Mouse (Mus musculus): Measurements from ENCODE around the gene Tm6sf2. TPM values are rescaled to one million over a fixed set of nuclear protein-coding genes. Genes with fewer than 3 reads are reported as not detected.

The Tm6sf2 gene
- polyA plus RNA-seq, 1 experiment from 2014 or later: 0.98 TPM

DNA sequence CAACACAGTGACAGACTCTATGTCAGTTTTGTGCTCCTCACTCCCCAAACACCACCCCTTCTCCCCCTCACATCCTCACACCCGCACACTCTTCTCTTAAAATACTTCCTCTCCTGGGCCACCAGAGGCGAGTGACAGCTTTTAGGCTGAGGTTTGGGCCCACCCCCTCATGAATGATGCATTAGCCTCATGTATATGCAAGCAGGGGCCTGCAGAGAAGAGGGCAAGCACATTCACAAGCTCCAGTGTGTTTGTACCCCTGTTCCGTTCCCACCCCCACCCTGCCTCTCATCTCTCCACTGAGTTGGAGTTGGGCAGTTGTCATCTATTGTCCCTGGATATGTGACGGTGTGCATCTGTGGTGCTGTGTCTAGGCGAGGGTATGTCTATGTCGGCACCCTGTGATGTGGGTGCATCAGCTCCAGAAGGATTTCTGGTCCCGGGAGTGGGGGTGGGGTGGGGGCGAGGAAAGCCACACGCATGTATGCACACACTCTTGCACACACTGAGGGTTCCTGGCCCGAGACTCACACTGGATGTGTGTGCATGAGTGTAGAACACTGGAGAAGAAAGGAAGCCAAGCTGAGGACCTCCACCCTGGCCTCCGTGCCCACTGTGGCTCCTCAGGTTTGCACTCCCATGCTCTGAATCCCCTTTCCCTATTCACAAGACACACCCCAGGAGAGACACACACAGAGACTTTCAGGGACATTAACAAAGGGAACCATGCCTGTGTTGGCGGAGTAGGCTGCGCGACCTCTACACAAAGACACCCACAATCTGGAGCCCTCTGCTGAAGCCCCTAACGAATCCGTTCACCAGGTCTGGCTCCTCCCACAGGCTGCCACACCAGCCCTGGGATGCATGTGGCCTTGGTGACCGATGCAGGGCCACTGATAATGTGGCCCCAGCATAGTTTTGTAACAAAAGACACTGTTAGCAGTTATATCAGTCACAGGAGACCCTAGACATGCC, 46.3 kb downstream of the Tm6sf2 start:
- 16% methylated on average over 17 of the region's 17 CpGs for WGBS (ENCODE audit: insufficient replicate concordance)
- Histone ChIP-seq H3K4me1 (replicated peaks) (no peaks in the 10 kb centered on the region), H3K27ac (no peak overlapping the region), H3K9ac (no peak overlapping the region), H3K4me3 (replicated peaks) (no peak overlapping the region), H3K4me2 (no peak overlapping the region), H3K27me3 (peaks cover 85% of the 10 kb centered on the region), H3K36me3 (no peaks in the 10 kb centered on the region), H3K9me3 (replicated peaks) (no peaks in the 10 kb centered on the region)
- ATAC-seq (ENCODE audit: low read depth) (no peak), DNase-seq (no peak)

DNA sequence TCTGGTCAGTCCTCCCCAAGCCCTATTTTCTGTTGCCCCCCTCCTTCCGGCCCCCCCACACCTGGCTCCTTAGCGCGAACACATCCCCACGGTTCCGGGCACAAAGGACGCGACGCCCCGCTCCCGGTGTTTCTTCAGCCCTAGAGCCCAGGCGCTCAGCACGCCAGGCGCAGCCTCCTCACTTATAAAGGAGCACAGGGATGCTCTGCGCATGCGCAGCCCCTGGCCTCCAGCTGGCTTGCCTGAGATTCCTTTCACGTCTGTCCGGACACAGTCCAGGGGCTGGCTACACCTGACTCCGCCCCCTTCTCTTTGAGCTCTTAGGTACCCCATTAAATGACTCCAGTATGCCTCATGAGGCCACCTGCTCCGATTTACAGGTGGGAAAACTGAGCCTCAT, 47.9 kb downstream of the Tm6sf2 start, which contains the start of gene Ncan:
Ncan (minus strand) TSS at position 207 of the 400 bp plus-strand sequence.
- DNase-seq (no peak), ATAC-seq (ENCODE audit: low read depth) (no peak)
- Histone ChIP-seq H3K4me3 (replicated peaks) (no peak within 1 kb of the TSS), H3K4me1 (replicated peaks) (no peaks in the 10 kb centered on the region), H3K9me3 (replicated peaks) (no peaks in the 10 kb centered on the region), H3K9ac (no peak within 1 kb of the TSS), H3K27ac (no peak within 1 kb of the TSS), H3K36me3 (no peaks in the 10 kb centered on the region), H3K27me3 (peaks cover 81% of the 10 kb centered on the region), H3K4me2 (no peak within 1 kb of the TSS)
- 6% methylated on average over 19 of the region's 19 CpGs for WGBS (ENCODE audit: insufficient replicate concordance)

DNA sequence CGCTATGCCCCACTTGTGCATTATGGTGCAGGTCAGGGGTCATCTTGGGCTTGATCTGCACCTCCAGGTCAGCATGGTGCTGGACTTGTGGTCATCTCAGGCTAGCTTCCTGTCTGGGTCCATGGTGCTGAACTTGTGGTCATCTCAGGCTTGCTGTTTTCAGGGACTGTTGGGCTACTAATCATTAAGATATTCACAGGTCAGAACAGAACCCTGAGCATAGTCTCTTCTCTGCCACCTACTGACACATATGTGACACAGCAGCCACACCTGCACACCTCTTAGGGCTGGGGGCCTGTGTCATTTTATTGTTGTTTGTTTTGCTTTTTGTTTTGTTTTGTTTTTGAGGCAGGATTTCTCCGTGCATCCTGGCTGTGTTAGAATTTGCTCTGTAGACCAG, 50.1 kb downstream of the Tm6sf2 start:
- H3K4me2 ChIP-seq: no peak overlapping the region
- no peak overlapping the region for H3K4me3 ChIP-seq (replicated peaks)
- no peaks in the 10 kb centered on the region for H3K9me3 ChIP-seq (replicated peaks)
- WGBS (ENCODE audit: insufficient replicate concordance): 51% methylated on average over 2 of the region's 2 CpGs
- peak overlapping the region; percentile 22; the same call in 1 of the 2 replicates for H3K9ac ChIP-seq
- peaks cover 62% of the 10 kb centered on the region for H3K27me3 ChIP-seq
- no peaks in the 10 kb centered on the region for H3K4me1 ChIP-seq (replicated peaks)
- ATAC-seq (ENCODE audit: low read depth): no peak
- no peak overlapping the region for H3K27ac ChIP-seq
- no peak for DNase-seq
- H3K36me3 ChIP-seq: no peaks in the 10 kb centered on the region

DNA sequence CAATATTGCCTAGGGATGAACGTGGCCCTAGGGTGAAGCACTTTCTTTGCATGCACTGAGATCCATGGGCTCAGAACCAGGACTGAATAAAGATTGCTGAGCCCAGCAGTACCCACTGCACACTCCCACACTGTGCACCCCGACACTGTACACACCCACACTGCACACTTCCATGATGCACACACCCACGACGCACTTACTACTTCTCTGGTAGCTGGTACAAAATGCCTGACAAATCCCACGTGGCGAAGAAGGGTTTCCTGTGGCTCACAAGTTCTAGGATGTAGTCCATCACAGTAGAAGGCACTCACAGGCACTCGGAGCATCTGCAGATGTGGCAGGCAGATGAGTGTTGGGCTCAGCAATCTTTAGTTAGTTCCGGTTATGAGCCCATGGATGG, 52.3 kb downstream of the Tm6sf2 start:
- DNase-seq (no peak), ATAC-seq (ENCODE audit: low read depth) (no peak)
- H3K4me1 ChIP-seq (replicated peaks): peaks cover 8% of the 10 kb centered on the region
- peaks cover 41% of the 10 kb centered on the region for H3K27me3 ChIP-seq
- H3K4me3 ChIP-seq (replicated peaks): no peak overlapping the region
- no peak overlapping the region for H3K4me2 ChIP-seq
- no peak overlapping the region for H3K27ac ChIP-seq
- 49% methylated on average over 8 of the region's 8 CpGs for WGBS (ENCODE audit: insufficient replicate concordance)
- H3K9me3 ChIP-seq (replicated peaks): no peaks in the 10 kb centered on the region
- H3K9ac ChIP-seq: no peak overlapping the region
- no peaks in the 10 kb centered on the region for H3K36me3 ChIP-seq

- H3K4me2 ChIP-seq: no peak overlapping the region
- H3K9ac ChIP-seq: 0 out of 2 replicates have a peak overlapping the region, but pooled peaks have one; percentile 10
- H3K36me3 ChIP-seq: peaks cover 13% of the 10 kb centered on the region
- WGBS (ENCODE audit: insufficient replicate concordance): 62% methylated on average over 3 of the region's 3 CpGs
- peaks cover 14% of the 10 kb centered on the region for H3K27me3 ChIP-seq
- ATAC-seq (ENCODE audit: low read depth) (no peak), DNase-seq (no peak)
- H3K27ac ChIP-seq: no peak overlapping the region
- H3K4me1 ChIP-seq (replicated peaks): peaks cover 37% of the 10 kb centered on the region
- H3K9me3 ChIP-seq (replicated peaks): no peaks in the 10 kb centered on the region
- H3K4me3 ChIP-seq (replicated peaks): no peak overlapping the region
Measured at GRCm38 (mm10) chr8:70128435-70128834, 55.7 kb downstream of the Tm6sf2 start.

DNA sequence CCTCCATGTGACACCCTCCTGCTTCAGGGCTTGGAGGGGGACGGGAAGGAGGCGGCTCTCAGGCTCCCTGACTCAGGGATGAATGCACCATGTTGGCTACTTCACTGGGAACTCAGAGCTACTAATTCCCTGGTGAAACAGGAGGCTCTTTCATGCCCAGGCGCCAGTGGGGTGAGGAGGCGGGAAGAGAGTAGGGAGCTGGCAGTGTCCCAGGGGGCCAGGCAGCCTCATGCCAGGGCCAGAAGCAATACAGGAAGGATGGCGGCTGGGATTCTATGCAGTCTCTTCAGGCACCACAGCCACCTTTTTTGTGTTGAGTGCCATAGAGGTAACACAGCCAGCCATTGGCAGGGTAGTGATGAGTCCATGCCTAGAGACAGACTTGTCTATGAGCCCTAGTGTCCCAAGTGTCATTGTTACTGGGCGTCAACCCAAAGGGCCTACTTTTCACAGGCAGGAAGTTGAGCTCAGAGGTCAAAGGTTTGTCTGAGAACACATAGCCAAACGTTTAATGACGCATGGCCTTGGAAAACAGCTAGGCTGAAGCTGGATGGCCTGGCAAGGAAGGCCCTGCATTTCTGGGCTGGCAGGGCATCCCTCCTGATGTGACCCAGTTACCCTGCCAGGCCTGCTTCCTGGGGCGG, 56.7 kb downstream of the Tm6sf2 start:
- Histone ChIP-seq H3K27me3 (peaks cover 13% of the 10 kb centered on the region), H3K9me3 (replicated peaks) (no peaks in the 10 kb centered on the region), H3K4me1 (replicated peaks) (peaks cover 47% of the 10 kb centered on the region), H3K9ac (no peak overlapping the region), H3K4me3 (replicated peaks) (no peak overlapping the region), H3K27ac (no peak overlapping the region), H3K4me2 (no peak overlapping the region), H3K36me3 (peaks cover 23% of the 10 kb centered on the region)
- ATAC-seq (ENCODE audit: low read depth) (no peak), DNase-seq (no peak)
- WGBS (ENCODE audit: insufficient replicate concordance): 67% methylated on average over 9 of the region's 9 CpGs

Small RNAs within 50 kb of the gene (microRNA-seq; reads per million reads assigned to microRNA genes)
- not detected for gene Mir7066

Other genes with a start within 250 kb of the Tm6sf2 start
- 2.4 and 2.8 TPM in 2 replicates for gene Pbx4, start 240.4 kb upstream of the Tm6sf2 start, polyA plus RNA-seq (2015; fragmentation: Nextera tagmentation; extraction: Ambion mirVana)
- gene Cilp2, start 185.2 kb upstream of the Tm6sf2 start, polyA plus RNA-seq (2015; fragmentation: Nextera tagmentation; extraction: Ambion mirVana): 0.03 and 0.09 TPM in 2 replicates
- 2.4 and 2.5 TPM in 2 replicates for gene Tssk6, start 170.7 kb upstream of the Tm6sf2 start, polyA plus RNA-seq (2015; fragmentation: Nextera tagmentation; extraction: Ambion mirVana)
- 109 and 114 TPM in 2 replicates for gene Ndufa13, start 170.4 kb upstream of the Tm6sf2 start, polyA plus RNA-seq (2015; fragmentation: Nextera tagmentation; extraction: Ambion mirVana)
- 0.74 and 0.81 TPM in 2 replicates for gene Yjefn3, start 170.2 kb upstream of the Tm6sf2 start, polyA plus RNA-seq (2015; fragmentation: Nextera tagmentation; extraction: Ambion mirVana)
- gene Gatad2a, start 76.5 kb upstream of the Tm6sf2 start, polyA plus RNA-seq (2015; fragmentation: Nextera tagmentation; extraction: Ambion mirVana): 27.1 and 27.8 TPM in 2 replicates
- 22.7 and 26.6 TPM in 2 replicates for gene Mau2, start 30.2 kb upstream of the Tm6sf2 start, polyA plus RNA-seq (2015; fragmentation: Nextera tagmentation; extraction: Ambion mirVana)
- gene Sugp1, start 30.1 kb upstream of the Tm6sf2 start, polyA plus RNA-seq (2015; fragmentation: Nextera tagmentation; extraction: Ambion mirVana): 20.2 and 21.7 TPM in 2 replicates
- gene Hapln4, start 10.5 kb downstream of the Tm6sf2 start, polyA plus RNA-seq (2015; fragmentation: Nextera tagmentation; extraction: Ambion mirVana): 0.05 and 0.51 TPM in 2 replicates
- gene Ncan, start 47.9 kb downstream of the Tm6sf2 start, polyA plus RNA-seq (2015; fragmentation: Nextera tagmentation; extraction: Ambion mirVana): 0.07 and 0.13 TPM in 2 replicates
- 26.2 and 28.5 TPM in 2 replicates for gene Nr2c2ap, start 58.4 kb downstream of the Tm6sf2 start, polyA plus RNA-seq (2015; fragmentation: Nextera tagmentation; extraction: Ambion mirVana)
- gene Rfxank, start 66.2 kb downstream of the Tm6sf2 start, polyA plus RNA-seq (2015; fragmentation: Nextera tagmentation; extraction: Ambion mirVana): 6.6 and 7.1 TPM in 2 replicates
- 25.0 and 25.8 TPM in 2 replicates for gene Borcs8, start 66.6 kb downstream of the Tm6sf2 start, polyA plus RNA-seq (2015; fragmentation: Nextera tagmentation; extraction: Ambion mirVana)
- 0.08 and 0.17 TPM in 2 replicates for gene Mef2b, start 66.8 kb downstream of the Tm6sf2 start, polyA plus RNA-seq (2015; fragmentation: Nextera tagmentation; extraction: Ambion mirVana)
- 27.8 and 31.4 TPM in 2 replicates for gene Tmem161a, start 99.4 kb downstream of the Tm6sf2 start, polyA plus RNA-seq (2015; fragmentation: Nextera tagmentation; extraction: Ambion mirVana)
- 3.5 and 5.0 TPM in 2 replicates for gene Slc25a42, start 139.4 kb downstream of the Tm6sf2 start, polyA plus RNA-seq (2015; fragmentation: Nextera tagmentation; extraction: Ambion mirVana)
- 12.4 and 14.3 TPM in 2 replicates for gene Sugp2, start 161.3 kb downstream of the Tm6sf2 start, polyA plus RNA-seq (2015; fragmentation: Nextera tagmentation; extraction: Ambion mirVana)
- gene Armc6, start 161.5 kb downstream of the Tm6sf2 start, polyA plus RNA-seq (2015; fragmentation: Nextera tagmentation; extraction: Ambion mirVana): 17.4 and 18.9 TPM in 2 replicates
- 8.6 and 9.4 TPM in 2 replicates for gene Homer3, start 209.9 kb downstream of the Tm6sf2 start, polyA plus RNA-seq (2015; fragmentation: Nextera tagmentation; extraction: Ambion mirVana)
- gene Ddx49, start 229.6 kb downstream of the Tm6sf2 start, polyA plus RNA-seq (2015; fragmentation: Nextera tagmentation; extraction: Ambion mirVana): 32.4 and 34.1 TPM in 2 replicates
- 170 and 197 TPM in 2 replicates for gene Cope, start 229.6 kb downstream of the Tm6sf2 start, polyA plus RNA-seq (2015; fragmentation: Nextera tagmentation; extraction: Ambion mirVana)
- 0.15 and 0.30 TPM in 2 replicates for gene Cers1, start 242.9 kb downstream of the Tm6sf2 start, polyA plus RNA-seq (2015; fragmentation: Nextera tagmentation; extraction: Ambion mirVana)

Measured in liver, embryonic 13.5 days (tissue).